Mouse (Mus musculus): ENCODE results near the gene Ptprj. TPM values are rescaled to one million over a fixed set of nuclear protein-coding genes. Genes with fewer than 3 reads are reported as not detected.

Ptprj gene
- total and polyA plus RNA-seq, 3 experiments, result 6.9 to 8.9 (median 7.3) TPM

GRCm38 (mm10) chr2:90474593-90475405, 105.6 kb downstream of the Ptprj start:
- Histone ChIP-seq H3K4me3 (replicated peaks in 1 of 3; ENCODE audit: low read depth in 2 of 3, low read length in 2 of 3, poor library complexity in 1 of 3) (no peak overlapping the region), H3K9me3 (replicated peaks; ENCODE audit: low read length) (no peaks in the 10 kb centered on the region), H3K9ac (ENCODE audit: insufficient read depth, low read depth) (no peak overlapping the region; the same call in 1 of the 2 replicates), H3K36me3 (replicated peaks in 1 of 2; ENCODE audit: control insufficient read depth in 1 of 2, insufficient read depth in 1 of 2, low read length in 1 of 2) (peaks cover 3 to 19% of the 10 kb centered on the region in 2 experiments), H3K4me2 (ENCODE audit: insufficient read depth, low read depth, poor library complexity, severe bottlenecking) (peak overlapping the region; percentile 44), H3K27ac (ENCODE audit: insufficient read depth, low read depth) (peak overlapping the region; percentile 55), H3K79me2 (replicated peaks; ENCODE audit: control insufficient read depth, extremely low read depth, insufficient read depth, poor library complexity, severe bottlenecking) (0 out of 2 replicates have a peak, but pooled peaks cover 2% of the 10 kb centered on the region), H3K4me1 (ENCODE audit: control insufficient read depth in 1 of 2, insufficient read depth in 2 of 2) (peaks cover 9 to 52% of the 10 kb centered on the region in 2 experiments; a peak in 3 of 4 replicates), H3K27me3 (replicated peaks) (no peaks in the 10 kb centered on the region)
- dilution Hi-C loops (cut with MboI; ENCODE audit: extremely low pct_ligation_motif_present, extremely low pct_unique_long_range_greater_than_20kb, low sequenced_read_pairs), result no loop called here
- in situ Hi-C loops (cut with MboI; ENCODE audit: low pct_ligation_motif_present, low pct_unique_long_range_greater_than_20kb, low sequenced_read_pairs), result loop anchor here (5.0 kb wide), 1 partner anchor 203 kb away; the partner anchor contains the start of gene Nup160
- TF ChIP-seq MAZ (IDR thresholded peaks at IDR 0.05; ENCODE audit: low read depth, low read length) (peak; percentile 87), CTCF (conservative IDR thresholded peaks at IDR 0.05 in 1 of 2, IDR thresholded peaks at IDR 0.05 in 1 of 2; ENCODE audit: low read depth in 2 of 2, low read length in 2 of 2) (peak; percentile 47 to 94), USF2 (conservative IDR thresholded peaks at IDR 0.05; ENCODE audit: low read depth, low read length) (no peak), E2F4 (IDR thresholded peaks at IDR 0.05; ENCODE audit: insufficient replicate concordance, low read depth, low read length) (0 out of 2 replicates have a peak, but pooled peaks have one; percentile 70), MAX (IDR thresholded peaks at IDR 0.05; ENCODE audit: low read length) (peak; percentile 24; the same call in 1 of the 2 replicates), HCFC1 (IDR thresholded peaks at IDR 0.05; ENCODE audit: low read depth, low read length) (peak; percentile 49), IRF4 (IDR thresholded peaks at IDR 0.05; ENCODE audit: low read depth, low read length) (peak; percentile 88), CHD2 (IDR thresholded peaks at IDR 0.05; ENCODE audit: low read length) (peak; percentile 93), ZC3H11A (IDR thresholded peaks at IDR 0.05; ENCODE audit: low read depth, low read length) (peak; percentile 87), GABPA (IDR thresholded peaks at IDR 0.05; ENCODE audit: insufficient replicate concordance, low read depth, low read length) (no peak), USF1 (IDR thresholded peaks at IDR 0.05; ENCODE audit: low read depth, low read length) (no peak), BHLHE40 (IDR thresholded peaks at IDR 0.05; ENCODE audit: low read depth, low read length) (peak; percentile 96), EP300 (IDR thresholded peaks at IDR 0.05; ENCODE audit: low read length) (peak; percentile 94), MEF2A (IDR thresholded peaks at IDR 0.05; ENCODE audit: borderline replicate concordance, low read depth, low read length) (peak; percentile 77), ZKSCAN1 (IDR thresholded peaks at IDR 0.05; ENCODE audit: borderline replicate concordance, low read depth, low read length) (no peak), SIN3A (IDR thresholded peaks at IDR 0.05; ENCODE audit: low read length) (peak; percentile 76), UBTF (IDR thresholded peaks at IDR 0.05; ENCODE audit: low read depth, low read length) (no peak), NELFE (IDR thresholded peaks at IDR 0.05; ENCODE audit: low read depth, low read length) (peak; percentile 13; the same call in 1 of the 2 replicates), ZMIZ1 (IDR thresholded peaks at IDR 0.05; ENCODE audit: low read depth, low read length) (no peak), KAT2A (IDR thresholded peaks at IDR 0.05; ENCODE audit: insufficient replicate concordance, low read length) (no peak), JUND (conservative IDR thresholded peaks at IDR 0.05; ENCODE audit: low read depth, low read length) (peak; percentile 53), ZNF384 (IDR thresholded peaks at IDR 0.05; ENCODE audit: low read depth, low read length) (peak; percentile 78), MYC (IDR thresholded peaks at IDR 0.05; ENCODE audit: low read depth, low read length) (peak; percentile 79; the same call in 1 of the 2 replicates), POLR2A (IDR thresholded peaks at IDR 0.05; ENCODE audit: low read depth, low read length) (peak; percentile 32; the same call in 1 of the 2 replicates), POLR2AphosphoS2 (IDR thresholded peaks at IDR 0.05; ENCODE audit: low read depth, low read length) (0 out of 2 replicates have a peak, but pooled peaks have one; percentile 37), PAX5 (IDR thresholded peaks at IDR 0.05; ENCODE audit: low read length) (no peak), MAFK (IDR thresholded peaks at IDR 0.05; ENCODE audit: insufficient replicate concordance, low read length) (peak; percentile 89), SMC3 (IDR thresholded peaks at IDR 0.05; ENCODE audit: low read depth, low read length) (peak; percentile 94), TBP (conservative IDR thresholded peaks at IDR 0.05; ENCODE audit: low read depth, low read length) (no peak), JUN (IDR thresholded peaks at IDR 0.05; ENCODE audit: insufficient read depth, low read depth, low read length) (no peak), CHD1 (IDR thresholded peaks at IDR 0.05; ENCODE audit: low read depth, low read length) (no peak), ELF1 (IDR thresholded peaks at IDR 0.05; ENCODE audit: low read depth, low read length) (peak; percentile 79), TCF12 (IDR thresholded peaks at IDR 0.05; ENCODE audit: low read depth, low read length) (peak; percentile 97), RCOR1 (conservative IDR thresholded peaks at IDR 0.05; ENCODE audit: low read depth, low read length) (peak; percentile 27), NRF1 (IDR thresholded peaks at IDR 0.05; ENCODE audit: low read depth, low read length) (peak; percentile 91), ETS1 (conservative IDR thresholded peaks at IDR 0.05; ENCODE audit: low read depth, low read length) (peak; percentile 92), RAD21 (IDR thresholded peaks at IDR 0.05; ENCODE audit: low read depth, low read length) (peak; percentile 93), MXI1 (IDR thresholded peaks at IDR 0.05; ENCODE audit: low read depth, low read length) (peak; percentile 51)
- peak; percentile 99 for DNase-seq (ENCODE audit: extremely low read depth)

All from CH12.LX (cell line).